Mouse (Mus musculus) midbrain, embryonic 16.5 days (tissue): ENCODE results near the gene Setd3. TPM values are rescaled to one million over a fixed set of nuclear protein-coding genes. Genes with fewer than 3 reads are reported as not detected.

Experiments used
- ATAC-seq: fragments of 200-750 bp; cut with Nextera tagmentation; 2 replicates; pipeline ENCODE4 v1.8.0; 2017; ENCODE audit warnings: moderate TSS enrichment
- H3K27ac ChIP-seq: fragments of 300-500 bp; sonication (generic); 2 replicates; pipeline ENCODE4 v1.5.1; 2014; ENCODE audit warnings: mild to moderate bottlenecking, low read length, mixed read lengths
- H3K27me3 ChIP-seq: fragments of 300-500 bp; sonication (generic); 2 replicates; pipeline ENCODE4 v1.6.1; 2014; ENCODE audit warnings: low read depth, low read length, mixed read lengths; ENCODE audit not compliant: control insufficient read depth, insufficient read depth
- H3K36me3 ChIP-seq: fragments of 300-500 bp; sonication (generic); 2 replicates; pipeline ENCODE4 v1.6.1; 2014; ENCODE audit warnings: mild to moderate bottlenecking, low read length, moderate library complexity, mixed read lengths; ENCODE audit not compliant: control insufficient read depth, insufficient read depth
- H3K4me1 ChIP-seq: fragments of 300-500 bp; sonication (generic); 2 replicates; pipeline ENCODE4 v1.6.1; 2014; ENCODE audit warnings: mild to moderate bottlenecking, low read length, mixed read lengths; ENCODE audit not compliant: control insufficient read depth, insufficient read depth
- H3K4me2 ChIP-seq: fragments of 300-500 bp; sonication (generic); 2 replicates; pipeline ENCODE4 v1.6.1; 2014; ENCODE audit warnings: mild to moderate bottlenecking, low read length, mixed read lengths
- H3K4me3 ChIP-seq: fragments of 300-500 bp; sonication (generic); 2 replicates; pipeline ENCODE4 v1.5.1; 2014; ENCODE audit warnings: low read depth, mild to moderate bottlenecking, low read length, moderate library complexity, mixed read lengths
- H3K9ac ChIP-seq: fragments of 300-500 bp; sonication (generic); 2 replicates; pipeline ENCODE4 v1.6.1; 2014; ENCODE audit warnings: low read depth, low read length, mixed read lengths
- H3K9me3 ChIP-seq: fragments of 300-500 bp; sonication (generic); replicated peaks from 2 replicates; pipeline ENCODE4 v1.6.1; 2014; ENCODE audit warnings: mild to moderate bottlenecking, low read length, mixed read lengths; ENCODE audit not compliant: control insufficient read depth, poor library complexity, severe bottlenecking
- WGBS: fragments of 180-500 bp; shearing (Covaris S2); extraction: QIAGEN DNeasy Blood & Tissue Kit; methylation state at CpG from one replicate; pipeline ENCODE4 v1.1.7; 2014; 5-methylcytosine and 5-hydroxymethylcytosine counted together
- polyA plus RNA-seq: library from polyadenylated mRNA; unstranded; fragments of >200 nt; fragmentation: Nextera tagmentation; extraction: Ambion mirVana; gene quantifications from 2 replicates; pipeline ENCODE4 v1.2.1, GENCODE M21; 2015

Setd3 gene
- polyA plus RNA-seq, 1 experiment from 2014 or later, result 97.2 TPM

- Histone ChIP-seq H3K9ac (no peak overlapping the region), H3K4me1 (peaks cover 10% of the 10 kb centered on the region; the same call in 1 of the 2 replicates), H3K36me3 (peaks cover 5% of the 10 kb centered on the region), H3K4me3 (no peak overlapping the region), H3K27ac (no peak overlapping the region), H3K4me2 (no peak overlapping the region), H3K9me3 (no peaks in the 10 kb centered on the region), H3K27me3 (no peaks in the 10 kb centered on the region)
- ATAC-seq, result no peak
- WGBS, result 93% methylated on average over 15 of the region's 15 CpGs
These were observed 31.5 kb upstream of the Setd3 start for GRCm38 (mm10) chr12:108210623-108211022.

DNA sequence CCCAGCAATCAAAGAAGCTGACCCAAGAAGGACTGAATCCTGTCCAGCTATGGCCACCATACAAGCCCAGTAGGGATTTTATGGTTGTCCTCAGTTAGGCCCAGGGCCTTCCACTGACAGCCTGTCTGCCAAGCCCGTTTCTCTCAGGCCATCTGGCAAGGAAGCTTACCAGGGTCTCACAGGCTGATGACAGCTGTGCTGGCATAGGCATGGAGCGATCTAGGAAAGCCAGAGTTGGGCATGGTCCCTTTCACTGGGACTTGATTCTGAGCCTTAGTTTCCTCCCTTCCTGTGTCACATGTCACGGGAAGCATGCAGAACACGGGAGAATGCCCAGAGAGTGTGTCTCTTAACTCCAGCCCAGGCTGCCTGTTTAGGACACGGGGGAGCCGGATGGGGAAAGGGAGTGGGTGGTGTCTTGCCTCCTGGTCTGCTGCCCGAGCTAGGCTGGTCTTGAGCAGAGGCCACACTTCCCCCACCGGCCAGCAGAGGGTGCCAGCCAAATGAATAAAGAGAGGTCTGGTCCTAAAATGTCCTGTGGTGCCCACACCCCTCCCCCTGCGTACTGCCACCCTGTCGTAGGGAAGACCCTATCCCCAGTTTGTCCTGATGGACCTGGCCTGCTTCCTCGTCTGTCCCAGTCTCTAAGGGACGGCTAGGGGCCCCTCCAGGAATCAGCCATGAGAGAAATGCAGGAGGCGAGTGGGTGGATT is 29.8 kb upstream of the Setd3 start:
- 28% methylated on average over 13 of the region's 13 CpGs for WGBS
- Histone ChIP-seq H3K9ac (peak overlapping the region; percentile 30; the same call in 1 of the 2 replicates), H3K36me3 (peaks cover 9% of the 10 kb centered on the region), H3K9me3 (no peaks in the 10 kb centered on the region), H3K27ac (no peak overlapping the region), H3K4me2 (no peak overlapping the region), H3K4me1 (peaks cover 10% of the 10 kb centered on the region; the same call in 1 of the 2 replicates), H3K4me3 (no peak overlapping the region), H3K27me3 (no peaks in the 10 kb centered on the region)
- peak; percentile 32; the same call in 1 of the 2 replicates for ATAC-seq

DNA sequence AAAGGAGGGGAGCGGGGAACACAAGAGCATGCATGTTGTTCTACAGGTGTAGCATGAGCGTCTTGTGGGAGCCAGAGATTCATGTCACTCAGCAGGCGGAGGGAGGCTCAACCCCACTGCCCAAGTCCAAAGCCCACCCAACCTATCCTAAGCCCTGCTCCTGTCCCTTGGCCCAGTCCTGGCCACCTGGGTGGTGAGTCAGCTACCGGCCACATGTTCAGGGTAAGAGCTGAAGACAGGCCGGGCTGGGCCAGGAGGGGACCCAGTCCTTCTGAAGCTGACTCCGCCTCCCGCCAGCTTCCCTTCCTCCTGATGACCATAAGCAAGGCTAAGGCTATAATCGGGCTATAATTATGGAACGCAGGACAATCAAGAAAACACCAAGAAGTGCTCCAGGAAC is 29.1 kb upstream of the Setd3 start:
- no peaks in the 10 kb centered on the region for H3K27me3 ChIP-seq
- no peak overlapping the region for H3K9ac ChIP-seq
- H3K4me1 ChIP-seq, result peaks cover 9% of the 10 kb centered on the region; the same call in 1 of the 2 replicates
- H3K27ac ChIP-seq, result no peak overlapping the region
- no peak overlapping the region for H3K4me2 ChIP-seq
- no peak for ATAC-seq
- 86% methylated on average over 9 of the region's 9 CpGs for WGBS
- H3K36me3 ChIP-seq, result peaks cover 9% of the 10 kb centered on the region
- no peaks in the 10 kb centered on the region for H3K9me3 ChIP-seq
- no peak overlapping the region for H3K4me3 ChIP-seq

DNA sequence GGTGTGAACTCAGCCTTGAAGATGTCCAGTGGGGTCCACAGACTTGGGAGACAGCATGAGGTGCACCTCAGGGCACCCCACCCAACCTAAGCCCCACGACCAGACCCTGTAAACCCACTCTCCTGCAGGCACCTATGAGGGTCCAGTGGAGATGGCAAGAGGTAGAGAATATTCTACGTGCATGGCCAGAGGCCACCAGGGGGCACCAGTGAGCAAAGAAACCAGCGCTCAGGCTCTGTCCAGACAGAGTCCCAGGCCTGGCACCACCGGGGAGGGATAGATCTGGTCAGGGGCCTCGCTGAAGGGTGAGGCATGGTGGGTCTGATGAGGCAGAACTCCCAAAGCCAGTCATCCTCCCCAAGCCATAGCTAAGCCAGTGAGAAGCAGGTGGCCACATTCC is 27.5 kb upstream of the Setd3 start:
- Histone ChIP-seq H3K9ac (no peak overlapping the region), H3K4me1 (0 out of 2 replicates have a peak, but pooled peaks cover 2% of the 10 kb centered on the region), H3K27me3 (no peaks in the 10 kb centered on the region), H3K4me2 (no peak overlapping the region), H3K9me3 (no peaks in the 10 kb centered on the region), H3K4me3 (no peak overlapping the region), H3K27ac (no peak overlapping the region), H3K36me3 (peaks cover 9% of the 10 kb centered on the region)
- 6% methylated on average over 5 of the region's 5 CpGs for WGBS
- peak; percentile 50 for ATAC-seq

GRCm38 (mm10) chr12:108204978-108205377 is 25.9 kb upstream of the Setd3 start:
- Histone ChIP-seq H3K27me3 (no peaks in the 10 kb centered on the region), H3K4me3 (no peak overlapping the region), H3K4me2 (no peak overlapping the region), H3K4me1 (0 out of 2 replicates have a peak, but pooled peaks cover 2% of the 10 kb centered on the region), H3K9ac (no peak overlapping the region), H3K27ac (no peak overlapping the region), H3K9me3 (no peaks in the 10 kb centered on the region), H3K36me3 (peaks cover 21% of the 10 kb centered on the region)
- ATAC-seq, result no peak
- WGBS, result 62% methylated on average over 11 of the region's 12 CpGs

DNA sequence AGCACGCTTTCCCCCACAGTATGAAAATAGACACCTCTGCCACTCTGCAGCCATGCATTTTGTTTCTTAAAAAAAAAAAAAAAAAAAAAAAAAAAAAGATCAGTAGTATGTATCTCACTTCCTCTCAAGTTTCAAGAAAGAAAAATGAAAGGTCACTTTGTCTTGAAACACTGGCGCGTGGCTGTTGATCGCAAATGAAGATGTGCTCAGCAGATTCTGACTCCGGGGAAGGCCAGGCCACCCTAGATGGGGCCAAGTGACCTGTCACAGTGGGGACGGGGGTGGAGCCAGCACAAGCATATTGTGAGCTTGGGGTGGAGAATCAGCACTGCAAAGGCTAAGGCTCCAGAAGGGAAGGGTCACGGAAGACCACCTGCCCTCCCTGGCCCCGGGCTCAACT is 24.8 kb upstream of the Setd3 start:
- 67% methylated on average over 8 of the region's 8 CpGs for WGBS
- no peaks in the 10 kb centered on the region for H3K9me3 ChIP-seq
- no peak for ATAC-seq
- no peak overlapping the region for H3K27ac ChIP-seq
- H3K9ac ChIP-seq, result no peak overlapping the region
- no peak overlapping the region for H3K4me2 ChIP-seq
- H3K4me3 ChIP-seq, result no peak overlapping the region
- H3K27me3 ChIP-seq, result no peaks in the 10 kb centered on the region
- H3K36me3 ChIP-seq, result peaks cover 25% of the 10 kb centered on the region
- H3K4me1 ChIP-seq, result no peaks in the 10 kb centered on the region

GRCm38 (mm10) chr12:108200094-108200493 is 21.0 kb upstream of the Setd3 start:
- Histone ChIP-seq H3K4me3 (no peak overlapping the region), H3K36me3 (peaks cover 34% of the 10 kb centered on the region)

GRCm38 (mm10) chr12:108198447-108198846 is 19.3 kb upstream of the Setd3 start:
- H3K9ac ChIP-seq, result no peak overlapping the region
- no peaks in the 10 kb centered on the region for H3K9me3 ChIP-seq
- no peak overlapping the region for H3K27ac ChIP-seq
- no peaks in the 10 kb centered on the region for H3K4me1 ChIP-seq
- no peak overlapping the region for H3K4me2 ChIP-seq
- no peak overlapping the region for H3K4me3 ChIP-seq
- 84% methylated on average over 4 of the region's 4 CpGs for WGBS
- H3K36me3 ChIP-seq, result peaks cover 36% of the 10 kb centered on the region
- ATAC-seq, result no peak
- H3K27me3 ChIP-seq, result no peaks in the 10 kb centered on the region

More at GRCm38 (mm10) chr12:108200094-108200493, 21.0 kb upstream of the Setd3 start:
- Histone ChIP-seq H3K27me3 (no peaks in the 10 kb centered on the region), H3K4me2 (no peak overlapping the region), H3K27ac (no peak overlapping the region), H3K4me1 (no peaks in the 10 kb centered on the region), H3K9ac (no peak overlapping the region), H3K9me3 (no peaks in the 10 kb centered on the region)
- 100% methylated on average over 1 of the region's 1 CpGs for WGBS
- no peak for ATAC-seq

DNA sequence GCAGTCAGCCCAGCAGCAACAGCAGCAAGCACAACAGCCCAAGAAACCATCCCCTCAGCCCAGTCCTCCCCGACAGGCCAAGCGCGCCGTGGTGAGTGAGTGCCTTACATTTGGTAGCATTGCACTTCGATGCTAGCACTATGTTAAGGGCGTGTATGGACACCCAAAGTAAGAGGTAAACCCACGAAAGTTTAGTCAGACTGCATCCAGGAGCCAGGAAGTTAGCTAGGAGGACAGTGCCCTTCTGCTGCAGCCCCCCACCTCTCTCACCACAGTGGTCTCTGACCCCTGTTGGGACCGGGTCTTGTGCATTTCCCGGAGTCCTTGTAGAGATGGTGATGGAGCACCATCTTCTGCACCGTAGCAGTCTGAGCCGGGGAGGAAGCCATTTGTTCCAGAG is 16.6 kb upstream of the Setd3 start:
- H3K9ac ChIP-seq, result no peak overlapping the region
- ATAC-seq, result no peak
- H3K4me3 ChIP-seq, result no peak overlapping the region
- no peak overlapping the region for H3K4me2 ChIP-seq
- H3K27me3 ChIP-seq, result no peaks in the 10 kb centered on the region
- no peaks in the 10 kb centered on the region for H3K4me1 ChIP-seq
- H3K36me3 ChIP-seq, result peaks cover 35% of the 10 kb centered on the region
- no peaks in the 10 kb centered on the region for H3K9me3 ChIP-seq
- H3K27ac ChIP-seq, result no peak overlapping the region
- 95% methylated on average over 11 of the region's 11 CpGs for WGBS
